Mouse (Mus musculus): ENCODE results near the gene Rexo2. TPM values are rescaled to one million over a fixed set of nuclear protein-coding genes. Genes with fewer than 3 reads are reported as not detected.

Gene Rexo2
- polyA plus RNA-seq, 1 experiment, result 26.4 TPM

GRCm38 (mm10) chr9:48510134-48510533 lies 29.7 kb upstream of the Rexo2 start:
- WGBS, result 88% methylated on average over 5 of the region's 5 CpGs
- Histone ChIP-seq H3K27me3 (ENCODE audit: control insufficient read depth, insufficient read depth, low read length) (no peaks in the 10 kb centered on the region; the same call in 1 of the 2 replicates), H3K27ac (ENCODE audit: insufficient read depth, low read depth, low read length) (no peak overlapping the region), H3K4me1 (ENCODE audit: control insufficient read depth, insufficient read depth, insufficient read length, low read length) (no peaks in the 10 kb centered on the region), H3K36me3 (ENCODE audit: control insufficient read depth, insufficient read depth, low read length) (no peaks in the 10 kb centered on the region), H3K4me3 (ENCODE audit: low read depth, low read length) (no peak overlapping the region)
- TF ChIP-seq POLR2A (IDR thresholded peaks at IDR 0.05; ENCODE audit: low read depth, low read length) (no peak), CTCF (IDR thresholded peaks at IDR 0.05; ENCODE audit: extremely low read depth, insufficient read length, insufficient replicate concordance, low read depth, low read length) (no peak)

- 62% methylated on average over 8 of the region's 8 CpGs for WGBS
Measured at GRCm38 (mm10) chr9:48504741-48505365, 24.4 kb upstream of the Rexo2 start.

GRCm38 (mm10) chr9:48503001-48503400 lies 22.6 kb upstream of the Rexo2 start:
- WGBS, result 71% methylated on average over 2 of the region's 2 CpGs
- TF ChIP-seq CTCF (IDR thresholded peaks at IDR 0.05; ENCODE audit: extremely low read depth, insufficient read length, insufficient replicate concordance, low read depth, low read length) (no peak), POLR2A (IDR thresholded peaks at IDR 0.05; ENCODE audit: low read depth, low read length) (no peak)

More at GRCm38 (mm10) chr9:48504741-48505365, 24.4 kb upstream of the Rexo2 start:
- no peak for TF ChIP-seq CTCF (IDR thresholded peaks at IDR 0.05; ENCODE audit: extremely low read depth, insufficient read length, insufficient replicate concordance, low read depth, low read length)
- peaks cover 3% of the 10 kb centered on the region for H3K27me3 ChIP-seq (ENCODE audit: control insufficient read depth, insufficient read depth, low read length)
- no peaks in the 10 kb centered on the region for H3K4me1 ChIP-seq (ENCODE audit: control insufficient read depth, insufficient read depth, insufficient read length, low read length)
- H3K27ac ChIP-seq (ENCODE audit: insufficient read depth, low read depth, low read length), result no peak overlapping the region
- H3K4me3 ChIP-seq (ENCODE audit: low read depth, low read length), result no peak overlapping the region
- no peaks in the 10 kb centered on the region for H3K36me3 ChIP-seq (ENCODE audit: control insufficient read depth, insufficient read depth, low read length)

GRCm38 (mm10) chr9:48501192-48501591 lies 20.8 kb upstream of the Rexo2 start:
- Histone ChIP-seq H3K27me3 (ENCODE audit: control insufficient read depth, insufficient read depth, low read length) (peaks cover 3% of the 10 kb centered on the region), H3K27ac (ENCODE audit: insufficient read depth, low read depth, low read length) (no peak overlapping the region), H3K4me3 (ENCODE audit: low read depth, low read length) (no peak overlapping the region), H3K36me3 (ENCODE audit: control insufficient read depth, insufficient read depth, low read length) (no peaks in the 10 kb centered on the region), H3K4me1 (ENCODE audit: control insufficient read depth, insufficient read depth, insufficient read length, low read length) (peaks cover under 1% of the 10 kb centered on the region; the same call in 1 of the 2 replicates)
- TF ChIP-seq CTCF (IDR thresholded peaks at IDR 0.05; ENCODE audit: extremely low read depth, insufficient read length, insufficient replicate concordance, low read depth, low read length), result no peak
- TF ChIP-seq POLR2A (IDR thresholded peaks at IDR 0.05; ENCODE audit: low read depth, low read length), result no peak
- WGBS, result 85% methylated on average over 7 of the region's 7 CpGs

More at GRCm38 (mm10) chr9:48503001-48503400, 22.6 kb upstream of the Rexo2 start:
- Histone ChIP-seq H3K27me3 (ENCODE audit: control insufficient read depth, insufficient read depth, low read length) (peaks cover 3% of the 10 kb centered on the region), H3K4me1 (ENCODE audit: control insufficient read depth, insufficient read depth, insufficient read length, low read length) (no peaks in the 10 kb centered on the region), H3K4me3 (ENCODE audit: low read depth, low read length) (no peak overlapping the region), H3K27ac (ENCODE audit: insufficient read depth, low read depth, low read length) (no peak overlapping the region), H3K36me3 (ENCODE audit: control insufficient read depth, insufficient read depth, low read length) (no peaks in the 10 kb centered on the region)

- 5% methylated on average over 34 of the region's 34 CpGs for WGBS
- H3K36me3 ChIP-seq (ENCODE audit: control insufficient read depth, insufficient read depth, low read length), result peaks cover 24% of the 10 kb centered on the region
- H3K27ac ChIP-seq (ENCODE audit: insufficient read depth, low read depth, low read length), result peak overlapping the region; percentile 76
- H3K4me1 ChIP-seq (ENCODE audit: control insufficient read depth, insufficient read depth, insufficient read length, low read length), result peaks cover 7% of the 10 kb centered on the region; the same call in 1 of the 2 replicates
- peak overlapping the region; percentile 84 for H3K4me3 ChIP-seq (ENCODE audit: low read depth, low read length)
- H3K27me3 ChIP-seq (ENCODE audit: control insufficient read depth, insufficient read depth, low read length), result no peaks in the 10 kb centered on the region
- TF ChIP-seq POLR2A (IDR thresholded peaks at IDR 0.05; ENCODE audit: low read depth, low read length) (no peak), CTCF (IDR thresholded peaks at IDR 0.05; ENCODE audit: extremely low read depth, insufficient read length, insufficient replicate concordance, low read depth, low read length) (no peak)
Measured at GRCm38 (mm10) chr9:48495548-48495932, 15.1 kb upstream of the Rexo2 start.

GRCm38 (mm10) chr9:48494817-48495547 lies 14.6 kb upstream of the Rexo2 start, which contains the start of the genes Rbm7 and Gm5617:
Rbm7 (minus strand) TSS chr9:48495299.
Gm5617 (plus strand) TSS chr9:48495442.
- H3K4me3 ChIP-seq (ENCODE audit: low read depth, low read length), result peak within 1 kb of the TSS; percentile 84
- H3K27me3 ChIP-seq (ENCODE audit: control insufficient read depth, insufficient read depth, low read length), result no peaks in the 10 kb centered on the region
- peaks cover 27% of the 10 kb centered on the region for H3K36me3 ChIP-seq (ENCODE audit: control insufficient read depth, insufficient read depth, low read length)
- peak; percentile 94 for TF ChIP-seq POLR2A (IDR thresholded peaks at IDR 0.05; ENCODE audit: low read depth, low read length)
- TF ChIP-seq CTCF (IDR thresholded peaks at IDR 0.05; ENCODE audit: extremely low read depth, insufficient read length, insufficient replicate concordance, low read depth, low read length), result no peak
- peaks cover 7% of the 10 kb centered on the region; the same call in 1 of the 2 replicates for H3K4me1 ChIP-seq (ENCODE audit: control insufficient read depth, insufficient read depth, insufficient read length, low read length)
- H3K27ac ChIP-seq (ENCODE audit: insufficient read depth, low read depth, low read length), result peak within 1 kb of the TSS; percentile 89
- 1% methylated on average over 72 of the region's 72 CpGs for WGBS
